7 mouse cellular contexts compared by ENCODE assay signal in genomic region chr6:145339956-145340656, GRCm38 (mm10).
DNase-seq lines count a peak whose midpoint lies in the region; TF ChIP-seq lines count a peak whose summit lies in the region.

No protein-coding gene starts in this region.

- DNase-seq in adrenal gland, adult (ENCODE audit: inconsistent age in 2 of 2, low spot score in 1 of 2) = peak; percentile 79 to 91
- peak; percentile 62 to 73 for DNase-seq in cerebellum, postnatal 25 days
- peak; percentile 57 for DNase-seq in gastrocnemius, postnatal 10 days
- DNase-seq in hindlimb bud, embryonic 11.5 days (ENCODE audit: extremely low spot score, low read depth, low spot score) = peak; percentile 39
- peak; percentile 69 for DNase-seq in left cerebral cortex, postnatal 4 days
- peak; percentile 65 for DNase-seq in midbrain, embryonic 10.5 days (ENCODE audit: low spot score)

- no peak; the same call in 1 of the 2 replicates for TF ChIP-seq POLR2A in small intestine, adult 2 months (IDR thresholded peaks at IDR 0.05; ENCODE audit: low read depth, low read length)

- H3K36me3 ChIP-seq in midbrain, embryonic 10.5 days = no peaks in the 10 kb centered on the region
- H3K36me3 ChIP-seq in small intestine, adult 2 months (ENCODE audit: control insufficient read depth, insufficient read depth, low read length) = no peaks in the 10 kb centered on the region

- peaks cover 22% of the 10 kb centered on the region for H3K4me1 ChIP-seq in midbrain, embryonic 10.5 days
- H3K4me1 ChIP-seq in small intestine, adult 2 months (ENCODE audit: control insufficient read depth, insufficient read depth, insufficient read length, low read length) = peaks cover 25% of the 10 kb centered on the region; the same call in 1 of the 2 replicates

- peaks cover 31% of the 10 kb centered on the region for H3K27me3 ChIP-seq in midbrain, embryonic 10.5 days (ENCODE audit: low read depth, poor library complexity, severe bottlenecking)
- no peaks in the 10 kb centered on the region for H3K27me3 ChIP-seq in small intestine, adult 2 months (ENCODE audit: control insufficient read depth, insufficient read depth, low read length)

- no peaks in the 10 kb centered on the region for H3K9me3 ChIP-seq in midbrain, embryonic 10.5 days (replicated peaks)

- intact Hi-C loops in left cerebral cortex, postnatal 4 days (cut with DNase I) = loop anchor here (2.0 to 5.0 kb wide), 2 partner anchors 93 to 251 kb away; no protein-coding TSS in a partner anchor

- peak overlapping the region; percentile 62 for H3K4me3 ChIP-seq in midbrain, embryonic 10.5 days
- H3K4me3 ChIP-seq in small intestine, adult 2 months (ENCODE audit: low read depth, low read length) = peak overlapping the region; percentile 55

- peak; percentile 4; the same call in 1 of the 2 replicates for TF ChIP-seq CTCF in small intestine, adult 2 months (IDR thresholded peaks at IDR 0.05; ENCODE audit: extremely low read depth, insufficient read length, insufficient replicate concordance, low read depth, low read length)

- H3K27ac ChIP-seq in midbrain, embryonic 10.5 days (replicated peaks) = peak overlapping the region; percentile 75
- H3K27ac ChIP-seq in small intestine, adult 2 months (ENCODE audit: insufficient read depth, low read depth, low read length) = peak overlapping the region; percentile 97

- under 1% methylated on average over 21 of the region's 21 CpGs for WGBS in midbrain, embryonic 10.5 days
- WGBS in small intestine, adult 2 months = under 1% methylated on average over 21 of the region's 21 CpGs

Comparison
In these comparisons a context has a peak if more than half of its experiments do, and no peak if none do; other contexts are left out.
1. Peak in every context shown above with its lines: DNase-seq, H3K4me3 ChIP-seq and H3K27ac ChIP-seq.